Comparison of ENCODE assay signal across 9 mouse cellular contexts in the genomic region with DNA sequence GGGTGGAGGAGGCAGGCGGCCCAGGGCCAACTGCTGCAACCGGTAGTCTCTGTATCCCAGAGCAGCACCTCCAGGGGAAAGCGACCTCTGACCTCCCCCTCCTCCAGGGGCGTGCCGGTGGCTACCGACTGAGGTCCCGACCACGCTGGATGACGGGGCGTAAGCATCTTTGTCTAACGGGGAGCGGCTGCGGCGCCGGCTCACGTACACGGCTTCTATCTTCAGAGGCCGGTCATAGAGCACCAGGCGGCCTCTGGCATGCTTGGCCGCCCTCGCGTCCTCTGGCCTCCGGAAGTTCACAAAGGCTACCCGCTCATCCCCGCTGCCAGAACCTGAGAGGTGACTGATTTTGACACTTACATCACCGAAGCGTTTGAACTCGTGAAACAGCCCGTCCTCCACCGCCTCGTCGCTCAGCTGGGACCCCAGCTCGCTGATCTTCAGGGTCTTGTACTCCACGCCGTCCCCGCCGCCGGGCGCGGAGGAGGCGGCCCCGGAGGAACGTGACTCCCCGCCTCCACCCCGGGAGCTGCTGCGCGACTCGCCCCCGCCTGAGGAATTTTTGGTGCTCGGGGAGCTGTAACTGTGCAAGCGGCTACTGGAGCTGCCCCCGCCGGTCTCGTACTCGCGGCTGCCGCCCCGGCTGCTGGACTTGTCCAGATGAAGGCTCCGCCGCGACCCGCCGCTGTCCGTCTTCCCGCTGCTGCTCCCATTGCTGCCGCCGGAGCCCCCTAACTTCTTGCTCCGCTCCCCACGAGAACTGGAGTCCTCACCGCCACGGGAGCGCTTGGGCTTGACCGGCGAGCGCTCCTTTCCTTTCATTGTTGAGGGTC. TPM values are rescaled to one million over a fixed set of nuclear protein-coding genes. Genes with fewer than 3 reads are reported as not detected.
DNase-seq lines count a peak whose midpoint lies in the region; ATAC-seq and TF ChIP-seq lines count a peak whose summit lies in the region.
"Had no signal": no experiment of that assay in that cellular context is flagged by ENCODE, and none has a peak within 500 bp of the region (broad histone marks: within the 10 kb centered on the region; RNA-seq: fewer than 3 reads in every experiment).

No protein-coding gene starts in this region.

- no peaks in the 10 kb centered on the region for H3K9me3 ChIP-seq in neural tube, embryonic 11.5 days (ENCODE audit: control insufficient read depth, low read length)
- H3K9me3 ChIP-seq in embryonic facial prominence, embryonic 11.5 days (replicated peaks; ENCODE audit: control insufficient read depth, low read length): no peaks in the 10 kb centered on the region
- H3K9me3 ChIP-seq in neural tube, embryonic 13.5 days: no peaks in the 10 kb centered on the region

- H3K4me2 ChIP-seq in neural tube, embryonic 11.5 days (ENCODE audit: low read depth): peak overlapping the region; percentile 92
- peak overlapping the region; percentile 74 for H3K4me2 ChIP-seq in embryonic facial prominence, embryonic 11.5 days (ENCODE audit: low read depth, low read length)
- peak overlapping the region; percentile 98 for H3K4me2 ChIP-seq in neural tube, embryonic 13.5 days

- under 1% methylated on average over 65 of the region's 75 CpGs for WGBS in neural tube, embryonic 11.5 days
- WGBS in embryonic facial prominence, embryonic 11.5 days: under 1% methylated on average over 74 of the region's 75 CpGs
- WGBS in heart, adult 2 months: under 1% methylated on average over 75 of the region's 75 CpGs
- under 1% methylated on average over 75 of the region's 75 CpGs for WGBS in liver, adult 2 months
- under 1% methylated on average over 75 of the region's 75 CpGs for WGBS in neural tube, embryonic 13.5 days

- H3K79me2 ChIP-seq in heart, adult 2 months (replicated peaks; ENCODE audit: control insufficient read depth, insufficient read depth, low read length): no peaks in the 10 kb centered on the region; the same call in 1 of the 2 replicates
- peaks cover 10% of the 10 kb centered on the region; the same call in 1 of the 2 replicates for H3K79me2 ChIP-seq in liver, adult 2 months (ENCODE audit: control insufficient read depth, insufficient read depth, low read length)

- TF ChIP-seq EP300 in heart, adult 2 months (IDR thresholded peaks at IDR 0.05; ENCODE audit: insufficient read depth, low read depth, low read length): no peak

- H3K27ac ChIP-seq in neural tube, embryonic 11.5 days (ENCODE audit: low read depth, low read length): peak overlapping the region; percentile 89
- peak overlapping the region; percentile 89 for H3K27ac ChIP-seq in embryonic facial prominence, embryonic 11.5 days (replicated peaks; ENCODE audit: low read depth, low read length)
- H3K27ac ChIP-seq in heart, adult 2 months: peak overlapping the region; percentile 91
- H3K27ac ChIP-seq in liver, adult 2 months (replicated peaks; ENCODE audit: insufficient read depth, low read depth, low read length): peak overlapping the region; percentile 78
- H3K27ac ChIP-seq in neural tube, embryonic 13.5 days (replicated peaks): peak overlapping the region; percentile 92

- TF ChIP-seq CTCF in heart, adult 2 months (IDR thresholded peaks at IDR 0.05): no peak
- no peak for TF ChIP-seq CTCF in liver, adult 2 months (IDR thresholded peaks at IDR 0.05; ENCODE audit: low read depth, low read length)

- peak overlapping the region; percentile 94 for H3K9ac ChIP-seq in neural tube, embryonic 11.5 days (ENCODE audit: low read length)
- H3K9ac ChIP-seq in embryonic facial prominence, embryonic 11.5 days (replicated peaks; ENCODE audit: low read length): peak overlapping the region; percentile 94
- H3K9ac ChIP-seq in heart, adult 2 months (ENCODE audit: low read depth, low read length): peak overlapping the region; percentile 73
- peak overlapping the region; percentile 86 for H3K9ac ChIP-seq in liver, adult 2 months (ENCODE audit: low read depth, low read length)
- H3K9ac ChIP-seq in neural tube, embryonic 13.5 days: peak overlapping the region; percentile 87

- 0 out of 2 replicates have a peak, but pooled peaks have one; percentile 3 for ATAC-seq in neural tube, embryonic 11.5 days (ENCODE audit: insufficient read depth, low FRiP score, low TSS enrichment)
- ATAC-seq in embryonic facial prominence, embryonic 11.5 days (replicated peaks; ENCODE audit: insufficient number of reproducible peaks, low FRiP score, low TSS enrichment, low read depth): peak; percentile 4
- peak; percentile 9 for ATAC-seq in neural tube, embryonic 13.5 days (ENCODE audit: low read depth)

- TF ChIP-seq POLR2A in heart, adult 2 months (IDR thresholded peaks at IDR 0.05; ENCODE audit: insufficient read depth, low read depth, low read length): no peak
- TF ChIP-seq POLR2A in liver, adult 2 months (IDR thresholded peaks at IDR 0.05; ENCODE audit: extremely low read depth, insufficient read depth, low read length): no peak

- intact Hi-C loops in heart, adult 2 months (cut with DNase I): no loop called here

- DNase-seq in neural tube, embryonic 11.5 days (ENCODE audit: low spot score): peak; percentile 35
- no peak for DNase-seq in neural tube, embryonic 10.5 days (ENCODE audit: extremely low spot score, low spot score)
- DNase-seq in embryonic facial prominence, embryonic 11.5 days (ENCODE audit: low spot score): peak; percentile 50
- DNase-seq in heart, adult 2 months: no peak
- DNase-seq in kidney, adult 9 months: peak; percentile 83
- DNase-seq in liver, adult 2 months (ENCODE audit: extremely low read depth, low read depth, low spot score): peak; percentile 83
- DNase-seq in thymus, postnatal 36 days: peak; percentile 25 to 67

- H3K27me3 ChIP-seq in neural tube, embryonic 11.5 days (ENCODE audit: control insufficient read depth, insufficient read depth, low read length): no peaks in the 10 kb centered on the region
- no peaks in the 10 kb centered on the region for H3K27me3 ChIP-seq in embryonic facial prominence, embryonic 11.5 days (ENCODE audit: control insufficient read depth, insufficient read depth, low read length)
- no peaks in the 10 kb centered on the region for H3K27me3 ChIP-seq in heart, adult 2 months (ENCODE audit: control insufficient read depth, insufficient read depth, low read length)
- no peaks in the 10 kb centered on the region for H3K27me3 ChIP-seq in liver, adult 2 months (ENCODE audit: control insufficient read depth, insufficient read depth, low read length)
- H3K27me3 ChIP-seq in neural tube, embryonic 13.5 days: no peaks in the 10 kb centered on the region

- peaks cover 22% of the 10 kb centered on the region for H3K4me1 ChIP-seq in neural tube, embryonic 11.5 days (ENCODE audit: control insufficient read depth, insufficient read depth, low read length)
- H3K4me1 ChIP-seq in embryonic facial prominence, embryonic 11.5 days (ENCODE audit: control insufficient read depth, insufficient read depth, low read length): peaks cover 6% of the 10 kb centered on the region
- peaks cover 13% of the 10 kb centered on the region for H3K4me1 ChIP-seq in heart, adult 2 months (ENCODE audit: control insufficient read depth, insufficient read depth, low read length)
- H3K4me1 ChIP-seq in liver, adult 2 months (ENCODE audit: control insufficient read depth, insufficient read depth, low read length): peaks cover 17% of the 10 kb centered on the region
- peaks cover 44% of the 10 kb centered on the region for H3K4me1 ChIP-seq in neural tube, embryonic 13.5 days (replicated peaks)

- H3K4me3 ChIP-seq in neural tube, embryonic 11.5 days (ENCODE audit: low read depth, low read length): peak overlapping the region; percentile 96
- peak overlapping the region; percentile 95 for H3K4me3 ChIP-seq in embryonic facial prominence, embryonic 11.5 days (ENCODE audit: low read depth, low read length)
- H3K4me3 ChIP-seq in heart, adult 2 months: peak overlapping the region; percentile 76
- H3K4me3 ChIP-seq in liver, adult 2 months (ENCODE audit: insufficient read depth, low read depth, low read length): peak overlapping the region; percentile 87
- peak overlapping the region; percentile 93 for H3K4me3 ChIP-seq in neural tube, embryonic 13.5 days

- H3K36me3 ChIP-seq in neural tube, embryonic 11.5 days (ENCODE audit: control insufficient read depth, insufficient read depth, low read length): peaks cover 6% of the 10 kb centered on the region; the same call in 1 of the 2 replicates
- peaks cover 5% of the 10 kb centered on the region for H3K36me3 ChIP-seq in embryonic facial prominence, embryonic 11.5 days (replicated peaks; ENCODE audit: control insufficient read depth, insufficient read depth, low read depth, low read length)
- H3K36me3 ChIP-seq in heart, adult 2 months (ENCODE audit: control insufficient read depth, insufficient read depth, low read length): peaks cover 11% of the 10 kb centered on the region
- H3K36me3 ChIP-seq in liver, adult 2 months (ENCODE audit: control insufficient read depth, insufficient read depth, low read length): peaks cover 7% of the 10 kb centered on the region; the same call in 1 of the 2 replicates
- H3K36me3 ChIP-seq in neural tube, embryonic 13.5 days: peaks cover 14% of the 10 kb centered on the region

RNA-seq across cellular contexts. Expression of gene Rbm15, which starts 1.1 kb away (rescaled TPM):
- polyA plus RNA-seq in neural tube, embryonic 11.5 days (2014; fragmentation: Nextera tagmentation; extraction: Ambion mirVana): 17.2 and 18.3 TPM in 2 replicates
- polyA plus RNA-seq in embryonic facial prominence, embryonic 11.5 days (2014; fragmentation: Nextera tagmentation; extraction: Ambion mirVana): 19.0 and 20.6 TPM in 2 replicates
- total RNA-seq in heart, adult 2 months (2021): 10 to 100 TPM; 22.7 to 24.5 TPM
- polyA plus RNA-seq in heart, adult 2 months (2012; rRNA removed): 3.6 and 7.0 TPM in 2 replicates
- total RNA-seq in liver, adult 2 months (2014; rRNA removed): 17.2 and 17.7 TPM in 2 replicates
- 4.2 and 4.4 TPM in 2 replicates for polyA plus RNA-seq in liver, adult 2 months (2012; rRNA removed)
- 8.4 TPM in 2 replicates for polyA plus RNA-seq in neural tube, embryonic 13.5 days (2015; fragmentation: Nextera tagmentation; extraction: Ambion mirVana)

RNA-seq across cellular contexts. Expression of gene Slc16a4, which starts 41.3 kb away (rescaled TPM):
- polyA plus RNA-seq in neural tube, embryonic 11.5 days (2014; fragmentation: Nextera tagmentation; extraction: Ambion mirVana): 1.6 and 1.9 TPM in 2 replicates
- 2.1 and 3.4 TPM in 2 replicates for polyA plus RNA-seq in embryonic facial prominence, embryonic 11.5 days (2014; fragmentation: Nextera tagmentation; extraction: Ambion mirVana)
- under 1 TPM; 0.26 to 0.39 TPM for total RNA-seq in heart, adult 2 months (2021)
- 0.12 and 0.79 TPM in 2 replicates for polyA plus RNA-seq in heart, adult 2 months (2012; rRNA removed)
- not detected in 2 replicates for total RNA-seq in liver, adult 2 months (2014; rRNA removed)
- polyA plus RNA-seq in liver, adult 2 months (2012; rRNA removed): not detected in 2 replicates
- 1.9 and 2.0 TPM in 2 replicates for polyA plus RNA-seq in neural tube, embryonic 13.5 days (2015; fragmentation: Nextera tagmentation; extraction: Ambion mirVana)
- total RNA-seq: neutrophil, adult 5-6 weeks had no signal

RNA-seq across cellular contexts. Expression of gene Lamtor5, which starts 53.7 kb away (rescaled TPM):
- polyA plus RNA-seq in neural tube, embryonic 11.5 days (2014; fragmentation: Nextera tagmentation; extraction: Ambion mirVana): 187 and 189 TPM in 2 replicates
- 186 and 191 TPM in 2 replicates for polyA plus RNA-seq in embryonic facial prominence, embryonic 11.5 days (2014; fragmentation: Nextera tagmentation; extraction: Ambion mirVana)
- 10 to 100 TPM; 62.1 to 73.6 TPM for total RNA-seq in heart, adult 2 months (2021)
- 93.0 and 118 TPM in 2 replicates for polyA plus RNA-seq in heart, adult 2 months (2012; rRNA removed)
- total RNA-seq in liver, adult 2 months (2014; rRNA removed): 50.9 and 52.1 TPM in 2 replicates
- polyA plus RNA-seq in liver, adult 2 months (2012; rRNA removed): 48.9 and 54.5 TPM in 2 replicates
- polyA plus RNA-seq in neural tube, embryonic 13.5 days (2015; fragmentation: Nextera tagmentation; extraction: Ambion mirVana): 220 and 227 TPM in 2 replicates

Comparison
In these comparisons a context has a peak if more than half of its experiments do, and no peak if none do; other contexts are left out.
1. DNase-seq: peak in neural tube, embryonic 11.5 days (single experiment), embryonic facial prominence, embryonic 11.5 days (single experiment), kidney, adult 9 months (single experiment), liver, adult 2 months (single experiment) and thymus, postnatal 36 days (2 of 2); none in neural tube, embryonic 10.5 days (single experiment) and heart, adult 2 months (0 of 2).
2. Peak in every context shown above with its lines, with median percentiles within 50 percentile points of each other: ATAC-seq, H3K27ac ChIP-seq, H3K4me2 ChIP-seq, H3K4me3 ChIP-seq and H3K9ac ChIP-seq.